Mouse (Mus musculus): ENCODE results near the gene Setd1a. TPM values are rescaled to one million over a fixed set of nuclear protein-coding genes. Genes with fewer than 3 reads are reported as not detected.

Setd1a gene
- polyA plus RNA-seq, 1 experiment from 2014 or later = 6.9 TPM

DNA sequence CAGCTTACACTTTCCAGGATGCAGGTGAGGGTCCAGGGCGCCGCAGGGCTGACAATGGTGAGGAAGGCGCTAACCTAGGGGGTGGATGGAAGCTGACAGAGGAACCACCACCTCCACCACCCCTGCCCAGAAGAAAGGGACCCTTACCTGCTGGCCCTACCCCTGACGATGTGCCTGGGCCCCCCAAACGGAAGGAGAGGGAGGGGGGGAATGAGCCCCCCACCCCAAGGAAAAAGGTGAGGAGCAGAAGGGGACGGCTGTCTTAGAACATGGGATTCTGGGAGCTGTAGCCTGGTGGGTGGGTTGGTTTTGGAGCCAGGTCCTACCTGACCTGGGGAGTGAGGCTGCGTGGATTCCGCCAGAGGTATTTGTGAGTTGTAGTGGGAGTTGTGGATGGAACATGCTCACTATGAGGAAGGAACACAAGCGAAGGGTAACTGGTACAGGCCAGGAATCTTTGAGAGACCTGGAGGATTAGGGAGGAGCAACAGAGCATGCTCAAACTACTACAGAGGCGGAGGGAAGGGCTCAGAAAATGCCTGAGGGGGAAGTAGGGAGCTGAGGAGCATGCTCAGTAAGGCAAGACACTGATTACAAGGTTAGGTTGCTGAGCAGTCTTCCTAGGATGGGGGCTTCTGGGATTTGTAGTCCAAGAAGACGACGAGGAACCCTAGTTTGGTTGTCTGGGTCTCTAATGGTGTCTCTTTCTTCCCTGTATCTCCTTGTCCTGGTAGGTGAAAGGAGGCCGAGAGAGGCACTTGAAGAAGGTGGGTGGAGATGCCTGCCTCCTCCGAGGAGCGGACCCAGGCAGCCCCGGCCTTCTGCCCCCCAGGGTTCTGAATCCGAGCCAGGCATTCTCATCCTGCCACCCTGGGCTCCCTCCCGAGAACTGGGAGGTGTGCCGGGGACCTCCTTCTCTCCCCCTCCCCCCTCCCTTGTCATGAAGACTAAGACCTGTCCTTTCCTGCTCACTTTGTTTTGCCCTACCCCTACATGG is 26.0 kb upstream of the Setd1a start:
- no peaks in the 10 kb centered on the region for H3K27me3 ChIP-seq (ENCODE audit: control insufficient read depth, insufficient read depth, low read length)
- no peak overlapping the region for H3K9ac ChIP-seq (ENCODE audit: low read length)
- no peak overlapping the region for H3K4me3 ChIP-seq (ENCODE audit: low read depth, low read length)
- H3K36me3 ChIP-seq (ENCODE audit: control insufficient read depth, insufficient read depth, low read length) = peaks cover 25% of the 10 kb centered on the region
- H3K4me2 ChIP-seq (replicated peaks; ENCODE audit: low read depth) = no peak overlapping the region
- no peak for DNase-seq (ENCODE audit: low spot score)
- no peak overlapping the region for H3K27ac ChIP-seq (replicated peaks)
- TF ChIP-seq CTCF (IDR thresholded peaks at IDR 0.05; ENCODE audit: low read depth) (no peak), EP300 (optimal IDR thresholded peaks at IDR 0.05) (no peak)
- H3K9me3 ChIP-seq (ENCODE audit: control insufficient read depth, low read length) = no peaks in the 10 kb centered on the region
- H3K4me1 ChIP-seq (replicated peaks; ENCODE audit: control insufficient read depth, insufficient read depth) = peaks cover 4% of the 10 kb centered on the region
- ATAC-seq (ENCODE audit: low FRiP score, low TSS enrichment) = no peak
- 83% methylated on average over 19 of the region's 19 CpGs for WGBS

DNA sequence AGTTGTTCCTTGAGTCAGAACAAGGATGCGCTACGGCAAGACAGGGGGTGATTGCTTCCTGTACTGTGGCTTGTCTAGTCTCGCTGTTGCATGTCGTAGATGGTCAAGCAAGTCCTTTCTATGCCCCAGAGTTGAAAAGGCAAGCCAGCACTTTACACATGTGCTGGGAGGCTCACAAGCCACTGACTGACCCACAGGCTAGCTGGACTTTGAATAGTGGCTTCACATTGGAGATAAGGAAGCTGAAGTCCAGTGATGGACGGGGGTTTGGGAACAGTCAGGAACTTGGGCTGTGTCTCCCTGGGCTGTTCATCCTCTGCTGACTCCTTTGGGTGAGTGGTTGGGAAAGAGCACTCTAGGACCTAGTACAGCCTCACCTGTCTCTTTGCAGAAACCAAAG is 24.9 kb upstream of the Setd1a start:
- no peak overlapping the region for H3K27ac ChIP-seq (replicated peaks)
- ATAC-seq (ENCODE audit: low FRiP score, low TSS enrichment) (no peak), DNase-seq (ENCODE audit: low spot score) (no peak)
- no peak overlapping the region for H3K4me2 ChIP-seq (replicated peaks; ENCODE audit: low read depth)
- H3K4me1 ChIP-seq (replicated peaks; ENCODE audit: control insufficient read depth, insufficient read depth) = peaks cover 4% of the 10 kb centered on the region
- H3K36me3 ChIP-seq (ENCODE audit: control insufficient read depth, insufficient read depth, low read length) = peaks cover 25% of the 10 kb centered on the region
- H3K9ac ChIP-seq (ENCODE audit: low read length) = no peak overlapping the region
- WGBS = 91% methylated on average over 5 of the region's 5 CpGs
- TF ChIP-seq EP300 (optimal IDR thresholded peaks at IDR 0.05) (no peak), CTCF (IDR thresholded peaks at IDR 0.05; ENCODE audit: low read depth) (no peak)
- H3K4me3 ChIP-seq (ENCODE audit: low read depth, low read length) = no peak overlapping the region
- H3K27me3 ChIP-seq (ENCODE audit: control insufficient read depth, insufficient read depth, low read length) = no peaks in the 10 kb centered on the region
- H3K9me3 ChIP-seq (ENCODE audit: control insufficient read depth, low read length) = no peaks in the 10 kb centered on the region

DNA sequence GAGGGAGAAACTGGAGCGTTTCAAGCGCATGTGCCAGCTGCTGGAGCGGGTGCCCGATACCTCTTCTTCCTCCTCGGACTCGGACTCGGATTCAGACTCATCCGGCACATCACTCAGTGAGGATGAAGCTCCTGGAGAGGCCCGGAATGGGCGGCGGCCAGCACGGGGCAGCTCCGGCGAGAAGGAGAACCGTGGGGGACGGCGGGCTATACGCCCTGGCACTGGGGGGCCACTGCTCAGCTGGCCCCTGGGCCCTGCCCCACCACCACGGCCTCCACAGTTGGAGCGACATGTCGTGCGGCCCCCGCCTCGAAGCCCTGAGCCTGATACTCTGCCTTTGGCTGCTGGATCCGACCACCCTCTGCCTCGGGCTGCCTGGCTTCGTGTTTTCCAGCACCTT is 24.4 kb upstream of the Setd1a start:
- peaks cover 25% of the 10 kb centered on the region for H3K36me3 ChIP-seq (ENCODE audit: control insufficient read depth, insufficient read depth, low read length)
- 95% methylated on average over 27 of the region's 27 CpGs for WGBS
- no peak for ATAC-seq (ENCODE audit: low FRiP score, low TSS enrichment)

DNA sequence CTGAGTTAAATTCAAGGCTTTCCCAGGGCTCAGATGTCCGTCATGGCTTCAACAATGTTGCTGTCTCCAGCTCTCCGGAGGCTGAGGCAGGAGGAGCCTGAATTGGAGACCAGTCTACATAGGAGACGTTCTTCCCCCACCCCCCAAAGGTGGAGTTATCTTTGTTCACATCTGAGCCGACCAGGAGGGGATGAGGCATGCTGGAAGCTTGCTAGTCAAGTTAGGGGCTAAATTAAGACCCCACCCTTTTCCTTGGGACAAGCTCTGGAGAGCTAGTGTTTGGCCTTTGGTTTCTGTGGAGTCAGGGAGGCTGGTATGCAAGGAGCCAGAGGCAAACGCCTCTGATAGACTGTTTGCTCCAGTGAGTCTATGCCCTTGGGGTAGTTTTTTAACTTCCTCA is 23.3 kb upstream of the Setd1a start:
- Histone ChIP-seq H3K27ac (replicated peaks) (no peak overlapping the region), H3K4me1 (replicated peaks; ENCODE audit: control insufficient read depth, insufficient read depth) (no peaks in the 10 kb centered on the region), H3K36me3 (ENCODE audit: control insufficient read depth, insufficient read depth, low read length) (peaks cover 26% of the 10 kb centered on the region), H3K27me3 (ENCODE audit: control insufficient read depth, insufficient read depth, low read length) (no peaks in the 10 kb centered on the region), H3K9ac (ENCODE audit: low read length) (no peak overlapping the region), H3K4me2 (replicated peaks; ENCODE audit: low read depth) (no peak overlapping the region), H3K4me3 (ENCODE audit: low read depth, low read length) (no peak overlapping the region), H3K9me3 (ENCODE audit: control insufficient read depth, low read length) (no peaks in the 10 kb centered on the region)
- no peak for DNase-seq (ENCODE audit: low spot score)
- ATAC-seq (ENCODE audit: low FRiP score, low TSS enrichment) = no peak
- WGBS = 53% methylated on average over 5 of the region's 5 CpGs
- TF ChIP-seq EP300 (optimal IDR thresholded peaks at IDR 0.05) (no peak), CTCF (IDR thresholded peaks at IDR 0.05; ENCODE audit: low read depth) (no peak)

More for the DNA sequence above, 24.4 kb upstream of the Setd1a start:
- no peak for TF ChIP-seq CTCF (IDR thresholded peaks at IDR 0.05; ENCODE audit: low read depth)
- TF ChIP-seq EP300 (optimal IDR thresholded peaks at IDR 0.05) = no peak
- H3K27me3 ChIP-seq (ENCODE audit: control insufficient read depth, insufficient read depth, low read length) = no peaks in the 10 kb centered on the region
- H3K4me2 ChIP-seq (replicated peaks; ENCODE audit: low read depth) = no peak overlapping the region
- H3K4me1 ChIP-seq (replicated peaks; ENCODE audit: control insufficient read depth, insufficient read depth) = peaks cover 4% of the 10 kb centered on the region
- no peak overlapping the region for H3K9ac ChIP-seq (ENCODE audit: low read length)
- no peak overlapping the region for H3K27ac ChIP-seq (replicated peaks)
- DNase-seq (ENCODE audit: low spot score) = no peak
- no peak overlapping the region for H3K4me3 ChIP-seq (ENCODE audit: low read depth, low read length)
- H3K9me3 ChIP-seq (ENCODE audit: control insufficient read depth, low read length) = no peaks in the 10 kb centered on the region

DNA sequence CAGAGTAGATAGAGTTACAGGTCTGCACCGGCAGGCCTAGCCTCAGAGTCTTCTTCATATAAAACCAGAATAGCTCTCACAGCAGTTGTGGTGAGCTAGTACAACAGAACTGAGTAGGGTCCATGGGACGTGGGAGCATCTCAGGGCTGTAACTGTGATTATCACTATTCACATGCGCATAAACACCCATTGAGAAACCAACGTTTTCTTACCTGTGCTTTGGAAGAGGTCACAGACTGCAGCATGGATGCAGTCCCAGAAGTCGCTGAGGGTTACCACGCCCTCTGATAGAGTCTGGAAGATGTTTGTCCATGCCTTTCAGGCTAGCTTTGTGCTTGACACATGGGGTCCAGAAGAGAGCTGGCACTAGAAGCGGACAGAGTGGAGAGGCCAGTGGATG is 22.7 kb upstream of the Setd1a start:
- no peaks in the 10 kb centered on the region for H3K9me3 ChIP-seq (ENCODE audit: control insufficient read depth, low read length)
- H3K36me3 ChIP-seq (ENCODE audit: control insufficient read depth, insufficient read depth, low read length) = peaks cover 26% of the 10 kb centered on the region
- WGBS = 77% methylated on average over 7 of the region's 7 CpGs
- H3K27me3 ChIP-seq (ENCODE audit: control insufficient read depth, insufficient read depth, low read length) = no peaks in the 10 kb centered on the region
- ATAC-seq (ENCODE audit: low FRiP score, low TSS enrichment) (no peak), DNase-seq (ENCODE audit: low spot score) (no peak)
- H3K4me3 ChIP-seq (ENCODE audit: low read depth, low read length) = no peak overlapping the region
- TF ChIP-seq EP300 (optimal IDR thresholded peaks at IDR 0.05) (no peak), CTCF (IDR thresholded peaks at IDR 0.05; ENCODE audit: low read depth) (no peak)
- H3K9ac ChIP-seq (ENCODE audit: low read length) = no peak overlapping the region
- no peak overlapping the region for H3K4me2 ChIP-seq (replicated peaks; ENCODE audit: low read depth)
- H3K27ac ChIP-seq (replicated peaks) = no peak overlapping the region
- no peaks in the 10 kb centered on the region for H3K4me1 ChIP-seq (replicated peaks; ENCODE audit: control insufficient read depth, insufficient read depth)

DNA sequence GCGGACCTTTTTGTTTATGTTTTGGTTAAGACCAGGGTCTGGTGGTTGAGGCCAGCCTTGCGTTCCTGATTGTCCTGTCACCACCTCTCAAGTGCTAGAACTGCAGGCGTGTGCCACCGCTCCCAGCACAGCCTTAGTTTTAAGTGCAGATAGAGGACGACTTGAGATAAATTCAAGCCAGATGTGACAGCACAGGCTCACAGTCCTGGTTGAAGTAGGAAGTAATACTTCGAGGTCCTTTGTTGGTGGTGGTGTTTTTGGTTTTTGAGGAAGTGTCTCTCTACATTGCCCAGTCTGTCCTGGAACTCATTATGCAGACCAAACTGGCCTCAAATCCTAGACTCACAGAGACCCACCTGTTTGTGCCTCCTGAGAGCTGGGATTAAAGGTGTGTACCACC is 16.8 kb upstream of the Setd1a start:
- 53% methylated on average over 6 of the region's 6 CpGs for WGBS
- no peaks in the 10 kb centered on the region for H3K27me3 ChIP-seq (ENCODE audit: control insufficient read depth, insufficient read depth, low read length)
- no peaks in the 10 kb centered on the region for H3K9me3 ChIP-seq (ENCODE audit: control insufficient read depth, low read length)
- no peak overlapping the region for H3K9ac ChIP-seq (ENCODE audit: low read length)
- no peak overlapping the region for H3K4me3 ChIP-seq (ENCODE audit: low read depth, low read length)
- H3K4me1 ChIP-seq (replicated peaks; ENCODE audit: control insufficient read depth, insufficient read depth) = no peaks in the 10 kb centered on the region
- no peak for TF ChIP-seq EP300 (optimal IDR thresholded peaks at IDR 0.05)
- TF ChIP-seq CTCF (IDR thresholded peaks at IDR 0.05; ENCODE audit: low read depth) = no peak
- no peak for DNase-seq (ENCODE audit: low spot score)
- peaks cover 11% of the 10 kb centered on the region for H3K36me3 ChIP-seq (ENCODE audit: control insufficient read depth, insufficient read depth, low read length)
- no peak for ATAC-seq (ENCODE audit: low FRiP score, low TSS enrichment)
- no peak overlapping the region; the same call in 1 of the 2 replicates for H3K27ac ChIP-seq (replicated peaks)
- H3K4me2 ChIP-seq (replicated peaks; ENCODE audit: low read depth) = no peak overlapping the region
